Mouse (Mus musculus) 3134 (cell line): ENCODE data around the gene Wnt3a.

Experiments used
- DNase-seq: peaks from one replicate; pipeline ENCODE4 v3.0.0-alpha.2; 2011; ENCODE audit warnings: low spot score; ENCODE audit not compliant: insufficient read length; ENCODE audit errors: extremely low read depth

Wnt3a gene

DNA sequence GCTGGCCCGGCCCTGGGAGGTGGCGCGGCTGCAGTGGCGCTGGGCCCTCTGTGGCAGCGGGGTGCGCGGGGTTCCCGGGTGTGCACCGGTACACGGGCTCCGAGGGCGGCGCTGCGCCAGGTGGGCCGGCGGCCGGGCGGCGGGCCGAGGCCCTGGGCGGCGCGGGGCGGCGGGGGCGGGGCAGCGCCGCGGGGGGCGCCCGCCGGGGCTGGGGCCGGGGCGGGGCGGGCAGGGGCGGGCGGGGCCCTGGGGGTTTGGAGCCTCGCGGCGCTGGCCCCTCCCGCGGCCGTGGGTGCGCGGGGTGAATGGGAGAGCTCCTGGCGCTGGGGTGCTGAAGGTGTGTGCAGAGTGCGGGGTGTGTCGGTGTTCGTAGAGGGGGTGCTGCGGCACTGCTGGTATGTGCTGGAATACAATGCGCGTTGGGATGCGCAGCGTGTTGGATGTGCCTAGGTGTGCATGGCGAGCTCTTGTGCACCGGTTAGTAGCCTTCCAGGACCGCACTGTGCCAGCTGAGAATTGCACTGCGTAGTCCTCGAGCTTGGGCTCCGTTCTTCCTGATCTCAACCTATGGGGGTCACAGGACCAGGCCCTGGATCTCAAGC lies at the start of gene Wnt3a:
TSS of gene Wnt3a (minus strand) at position 51 of the 602 bp plus-strand sequence.
- DNase-seq: no peak

DNA sequence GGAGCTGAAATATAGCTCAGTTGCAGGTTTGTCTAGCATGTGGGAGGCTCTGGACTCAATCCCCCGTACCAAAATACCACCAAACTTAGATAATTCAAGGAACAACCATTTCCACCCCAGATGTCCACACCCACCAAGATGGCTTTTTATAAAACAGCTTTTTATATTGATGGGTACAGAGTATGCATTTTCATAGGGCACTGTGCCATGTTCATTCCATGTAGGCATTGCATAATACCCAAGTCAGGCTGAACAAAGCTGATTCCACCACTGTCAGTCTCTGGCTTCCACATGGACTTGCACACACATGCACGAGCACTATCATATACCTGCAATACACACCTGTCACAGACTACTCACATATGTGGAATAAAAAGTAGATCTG lies 48.2 kb upstream of the Wnt3a start:
- no peak for DNase-seq

DNA sequence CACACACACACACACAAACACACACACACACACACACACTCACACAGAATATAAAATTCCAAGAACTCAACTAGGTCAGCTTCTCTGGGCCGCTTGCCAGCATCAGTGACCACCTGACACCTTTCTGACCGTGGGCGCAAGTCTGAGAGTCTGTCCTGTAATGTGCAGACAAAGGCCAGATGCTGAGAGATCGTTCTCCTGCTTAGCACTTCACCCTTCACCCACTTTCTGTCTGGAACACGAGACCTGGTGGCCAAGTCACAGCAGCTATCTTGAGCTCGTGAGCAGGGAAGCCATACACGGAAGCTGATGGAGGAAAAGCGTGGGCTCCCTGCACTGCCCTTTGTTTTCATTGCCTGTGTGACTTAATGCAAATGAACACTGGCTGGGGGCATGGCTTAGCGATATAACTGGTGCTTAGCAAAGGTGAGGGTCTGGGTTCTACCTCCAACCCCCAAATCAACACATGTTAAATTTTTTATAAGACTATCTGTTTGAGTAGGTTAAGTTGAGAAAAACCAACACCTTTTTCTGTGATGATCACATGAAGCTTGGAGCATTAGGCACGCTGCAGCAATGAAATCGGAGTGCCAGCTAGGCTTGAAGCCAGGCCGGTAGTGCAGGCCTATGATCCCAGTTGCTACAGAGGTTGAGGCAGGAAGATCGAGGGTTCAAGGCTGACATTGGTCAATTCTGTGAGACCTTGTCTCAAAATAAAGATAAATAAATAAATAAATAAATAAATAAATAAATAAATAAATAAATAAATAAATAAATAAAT lies 47.6 kb upstream of the Wnt3a start:
- DNase-seq: no peak

DNA sequence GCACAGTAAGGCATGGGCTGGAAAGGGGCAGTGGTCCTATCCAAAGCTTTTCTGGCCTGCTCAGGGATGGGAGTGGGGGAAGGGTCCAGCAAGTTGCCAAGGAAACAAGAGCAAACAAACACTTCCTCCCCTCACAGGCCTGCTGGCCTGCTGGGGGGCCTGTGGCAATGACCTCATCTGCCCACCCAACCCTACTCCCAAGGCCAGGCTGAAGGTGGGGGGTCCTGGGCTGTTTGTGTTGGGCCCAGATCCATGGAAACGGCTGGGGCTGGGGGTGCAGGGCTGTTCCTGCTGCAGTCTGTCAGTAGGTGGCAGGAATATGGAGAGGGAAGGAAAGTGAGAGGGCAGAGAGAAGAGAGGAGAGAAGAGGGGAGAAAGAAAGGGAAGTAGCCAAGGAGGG lies 45.8 kb upstream of the Wnt3a start:
- DNase-seq: no peak

DNA sequence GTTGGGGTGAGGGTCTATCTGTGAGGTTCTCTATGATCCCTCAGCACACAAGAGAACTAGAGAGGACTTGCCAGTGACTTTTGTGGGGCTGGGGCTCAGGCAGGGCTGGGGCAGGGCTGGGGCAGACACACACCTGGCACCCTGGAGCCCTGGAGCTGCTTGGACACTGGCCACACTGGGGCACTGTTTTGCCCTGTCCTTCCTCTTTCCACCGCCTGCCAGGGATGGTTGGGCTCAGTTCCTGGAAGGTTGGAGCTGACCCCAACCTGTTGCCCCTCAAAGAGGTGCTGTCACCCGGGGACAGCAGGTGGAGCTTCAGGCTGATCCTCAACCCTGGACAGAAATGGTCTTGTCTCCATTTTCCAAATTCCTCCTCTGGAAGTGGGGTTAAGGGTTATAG lies 45.4 kb upstream of the Wnt3a start:
- DNase-seq: no peak

DNA sequence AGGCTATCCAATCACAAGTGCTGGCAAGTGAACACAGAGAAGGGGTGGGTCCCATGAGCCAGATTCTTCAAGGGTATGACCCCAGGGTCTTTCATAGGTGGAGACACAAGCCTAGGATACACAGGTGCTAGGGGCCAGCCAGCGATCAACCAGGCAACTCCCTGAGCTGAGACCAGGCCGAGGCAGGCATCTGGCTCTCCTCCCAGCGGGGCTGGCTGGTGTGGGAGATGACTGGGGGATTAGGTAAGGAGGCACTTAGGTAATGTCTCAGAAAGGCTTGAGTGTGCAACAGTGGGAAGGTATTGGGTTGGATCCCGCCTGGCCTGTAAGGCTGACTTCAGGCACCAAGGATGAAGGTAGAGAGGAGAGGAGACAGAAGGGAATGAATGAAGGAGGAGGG lies 44.6 kb upstream of the Wnt3a start:
- no peak for DNase-seq

DNA sequence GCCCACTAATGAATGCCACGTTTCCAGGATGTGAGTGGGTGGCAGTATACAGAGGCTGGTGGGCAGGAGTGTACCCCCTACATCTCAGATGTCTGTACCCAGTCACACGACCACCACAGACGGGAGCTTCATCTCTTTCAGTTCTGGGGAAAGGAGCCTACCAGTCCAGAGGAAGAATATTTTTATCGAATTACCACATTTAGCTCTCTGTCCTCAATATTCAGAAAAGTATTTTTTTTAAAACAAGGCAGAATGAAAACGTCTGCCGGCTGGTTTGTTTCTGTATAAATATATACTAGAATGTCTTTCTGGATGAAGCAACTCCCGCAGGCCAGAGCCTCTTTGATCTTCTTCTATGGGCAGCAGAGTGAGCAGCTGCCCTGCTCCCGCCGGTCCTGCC lies 42.4 kb upstream of the Wnt3a start:
- DNase-seq: no peak

DNA sequence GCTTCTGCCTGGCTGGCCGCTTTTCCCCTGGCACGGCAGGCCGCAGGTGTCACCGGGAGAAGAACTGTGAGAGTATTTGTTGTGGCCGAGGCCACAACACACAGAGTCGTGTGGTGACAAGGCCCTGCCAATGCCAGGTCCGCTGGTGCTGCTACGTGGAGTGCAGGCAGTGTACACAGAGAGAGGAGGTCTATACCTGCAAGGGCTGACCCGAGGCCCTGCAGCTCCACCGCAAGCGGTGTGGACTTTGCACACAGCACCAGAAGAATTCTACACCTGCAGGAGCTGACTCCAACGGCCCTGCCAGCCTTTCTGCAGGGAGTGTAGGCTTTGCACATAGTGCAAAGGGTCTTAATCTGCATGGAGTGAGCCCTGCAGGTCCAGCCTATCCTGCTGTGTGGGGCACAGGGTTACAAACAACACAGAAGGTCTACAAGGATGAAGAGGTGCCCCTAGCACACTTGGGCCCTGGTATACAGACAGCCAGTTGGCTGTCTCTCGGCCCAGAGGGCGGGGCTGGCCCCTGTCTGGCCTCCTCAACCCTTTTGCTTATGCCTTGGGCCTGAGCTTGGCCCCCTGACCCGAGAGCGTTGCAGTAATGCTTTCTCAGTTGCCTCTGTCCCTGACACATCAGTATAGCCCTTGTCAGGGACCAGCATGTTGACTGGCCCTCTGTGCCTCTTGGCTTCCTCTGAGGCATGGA lies 40.8 kb upstream of the Wnt3a start:
- no peak for DNase-seq

DNA sequence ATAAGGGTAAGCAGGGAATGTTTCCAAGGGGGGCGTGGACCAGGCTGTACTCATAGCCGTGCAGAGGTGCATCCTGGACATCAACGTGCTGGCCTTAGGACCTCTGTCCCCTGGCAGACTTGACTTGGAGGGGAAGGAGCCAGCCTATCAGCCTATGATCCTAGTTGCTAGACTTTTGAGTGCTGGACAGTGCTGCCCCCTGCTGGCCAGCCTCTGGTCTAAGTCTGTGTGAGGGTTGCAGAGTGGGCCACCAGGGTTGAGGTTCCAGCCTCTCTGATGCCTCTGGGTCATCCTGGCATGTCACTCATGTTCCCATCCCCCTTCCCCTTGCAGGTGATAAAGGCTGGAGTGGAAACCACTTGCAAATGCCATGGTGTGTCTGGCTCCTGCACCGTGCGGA lies 40.0 kb upstream of the Wnt3a start:
- DNase-seq: peak; percentile 52

DNA sequence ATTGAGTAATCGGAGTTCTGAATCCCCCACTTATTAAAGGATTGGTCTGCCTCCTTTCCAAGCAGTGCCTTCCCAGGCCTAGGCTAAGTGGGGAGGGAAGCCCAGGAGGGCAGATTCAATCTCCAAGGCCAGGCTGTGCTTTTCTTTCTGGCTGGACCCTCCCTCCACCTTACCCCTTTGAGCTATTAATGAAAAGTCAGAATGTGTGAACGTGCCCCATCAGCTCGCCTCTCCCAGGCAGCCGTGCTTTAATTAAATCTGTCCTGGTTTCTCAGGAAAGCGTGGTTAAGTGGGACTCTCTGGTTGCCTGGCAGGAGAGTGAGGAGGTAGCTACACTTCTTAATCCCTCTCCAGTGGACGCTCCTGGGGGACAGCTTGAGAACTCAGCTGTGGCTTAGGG lies 39.1 kb upstream of the Wnt3a start:
- DNase-seq: no peak

DNA sequence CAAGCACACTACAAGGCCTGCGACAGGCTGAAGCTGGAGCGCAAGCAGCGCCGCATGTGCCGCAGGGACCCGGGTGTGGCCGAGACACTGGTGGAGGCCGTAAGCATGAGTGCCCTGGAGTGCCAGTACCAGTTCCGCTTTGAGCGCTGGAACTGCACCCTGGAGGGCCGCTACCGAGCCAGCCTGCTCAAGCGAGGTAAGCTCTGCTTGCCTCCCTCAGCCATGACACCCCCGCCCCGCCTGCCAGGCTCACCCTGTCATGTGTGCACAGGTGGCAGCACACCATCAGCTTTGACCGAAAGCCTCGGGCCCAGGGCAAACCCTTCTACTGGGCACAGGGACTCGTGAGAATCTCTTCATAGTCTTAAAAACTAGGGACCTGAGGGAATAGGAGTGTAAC lies 37.1 kb upstream of the Wnt3a start:
- no peak for DNase-seq

DNA sequence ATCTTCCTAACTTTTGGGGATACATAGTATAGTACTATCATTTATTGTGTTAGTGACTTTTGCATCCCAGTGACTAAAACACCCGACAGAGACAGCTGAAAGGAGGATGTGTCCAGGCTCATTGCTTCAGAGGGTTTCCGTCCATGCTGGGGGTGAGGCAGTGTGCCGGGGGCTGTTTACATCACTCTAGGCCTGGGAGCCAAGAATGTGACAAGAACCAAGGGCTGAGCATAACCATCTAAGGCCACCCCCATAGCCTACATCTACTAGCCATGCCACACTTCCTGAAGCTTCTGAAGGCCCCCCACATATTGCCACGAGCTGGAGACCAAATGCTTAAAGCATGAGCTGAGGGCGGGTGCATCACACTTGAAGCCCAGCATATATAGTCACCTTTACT lies 34.2 kb upstream of the Wnt3a start:
- no peak for DNase-seq

DNA sequence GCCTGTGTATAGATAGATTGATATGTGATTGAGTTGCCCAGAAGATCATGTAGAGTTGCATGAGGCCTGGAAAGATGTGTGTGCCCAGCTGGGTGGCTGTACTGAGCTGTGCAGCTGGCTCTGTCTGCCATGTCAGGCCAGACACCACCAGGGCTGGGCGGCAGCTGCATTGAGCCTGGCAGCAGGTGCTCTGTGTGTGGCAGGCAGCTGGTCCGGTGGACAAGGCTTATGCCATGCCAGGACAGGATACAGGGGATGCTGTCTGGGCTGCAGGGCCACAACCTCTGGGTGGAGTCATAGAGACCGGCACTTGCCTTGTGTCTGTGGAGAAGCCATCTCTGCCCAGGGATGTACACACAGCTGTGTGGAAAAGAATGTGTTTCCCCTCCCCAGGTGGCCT lies 32.4 kb upstream of the Wnt3a start:
- no peak for DNase-seq

DNA sequence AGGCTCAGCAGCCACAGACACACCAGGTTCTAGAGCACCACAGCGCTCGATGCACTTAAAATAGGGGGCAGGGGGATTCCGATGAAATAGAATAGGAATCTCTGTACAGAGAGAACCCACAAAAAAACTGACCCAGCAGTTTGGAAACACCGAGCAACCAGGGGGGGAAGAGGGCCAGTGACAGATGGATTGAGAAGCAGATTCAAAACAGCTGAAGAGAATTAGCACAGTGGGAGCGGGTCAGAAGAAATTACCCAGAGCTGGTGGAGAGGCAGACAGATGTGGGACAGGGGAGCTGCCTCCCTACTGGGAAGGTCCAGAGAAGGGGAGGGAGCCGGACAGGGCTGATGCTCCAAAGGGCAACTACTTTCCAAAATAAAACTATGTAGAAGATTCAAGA lies 26.0 kb upstream of the Wnt3a start:
- DNase-seq: no peak

DNA sequence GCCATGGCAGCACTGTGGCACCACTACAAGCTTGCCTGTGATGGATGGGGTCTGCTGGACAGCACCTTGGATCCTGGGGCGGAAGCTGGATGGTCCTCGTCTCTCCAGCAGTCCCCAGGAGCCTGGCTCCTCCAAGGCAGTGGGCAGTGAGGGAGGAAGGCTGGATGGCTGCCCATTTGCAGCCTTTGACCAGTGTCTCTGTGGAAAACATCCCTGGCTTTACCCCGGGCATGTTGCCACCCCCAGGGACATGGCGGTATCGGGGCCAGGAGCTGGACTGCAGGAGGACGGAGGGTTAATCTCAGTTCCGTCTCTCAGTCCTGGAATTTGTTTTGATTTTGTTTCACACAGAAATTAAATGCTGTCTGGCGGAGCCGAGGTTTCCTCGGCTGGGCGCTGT lies 23.4 kb upstream of the Wnt3a start:
- peak; percentile 71 for DNase-seq

DNA sequence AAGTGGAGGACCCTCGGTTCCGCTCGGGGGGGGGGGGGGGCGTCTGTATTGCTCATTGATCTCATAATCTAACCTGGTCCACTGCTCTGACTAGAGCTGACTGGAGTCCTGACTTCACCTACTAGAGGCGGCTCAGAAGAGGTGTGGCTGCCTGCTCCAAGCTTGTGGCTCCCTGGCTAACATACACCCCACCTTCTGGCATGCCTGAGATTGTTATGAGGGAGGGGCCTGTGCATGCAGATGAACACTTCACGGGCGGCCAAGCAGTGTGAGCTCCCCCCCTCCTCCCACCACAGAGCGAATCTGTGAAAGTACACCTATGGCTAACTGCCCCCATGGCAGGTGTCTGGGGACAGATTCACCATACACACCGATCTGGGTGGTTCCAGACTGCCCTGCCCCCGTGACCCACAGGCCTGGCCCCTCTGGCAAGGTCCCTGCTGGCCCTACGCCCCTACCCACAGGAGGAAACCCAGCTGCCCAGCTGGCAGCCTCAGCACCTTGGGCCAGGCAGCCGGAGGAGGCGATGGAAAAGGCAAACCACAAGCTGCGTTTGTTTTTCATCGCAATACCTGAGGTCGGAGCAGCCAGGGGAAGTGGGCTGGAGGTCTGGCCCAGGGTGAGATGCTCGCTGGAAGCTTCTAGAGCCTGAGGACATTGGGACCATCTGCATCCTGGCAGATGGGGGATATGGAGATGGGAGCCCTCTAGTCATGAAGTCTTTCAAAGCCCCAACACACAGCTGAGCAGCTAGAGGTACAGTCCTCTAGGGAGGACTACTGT lies 22.7 kb upstream of the Wnt3a start:
- peak; percentile 85 for DNase-seq

DNA sequence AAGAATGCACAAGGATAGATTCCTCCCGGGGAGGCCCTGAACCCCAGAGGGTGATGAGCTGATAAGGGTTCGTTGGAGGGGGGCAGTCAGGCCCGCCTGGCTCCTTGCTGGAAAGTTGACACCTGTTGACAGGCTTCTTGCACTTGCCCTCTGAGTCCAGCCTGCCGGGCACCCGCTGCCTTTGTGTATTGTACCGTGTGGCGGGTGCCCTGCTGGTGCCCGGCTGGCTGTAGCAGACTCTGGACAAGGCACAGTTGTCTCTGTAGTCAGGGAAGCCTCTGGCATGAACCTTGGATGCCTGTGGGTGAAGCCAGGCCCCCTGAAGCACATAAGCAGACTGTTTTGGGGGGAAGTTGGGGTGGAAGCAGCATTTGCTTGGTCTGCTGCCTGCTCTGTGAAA lies 21.9 kb upstream of the Wnt3a start:
- DNase-seq: no peak

DNA sequence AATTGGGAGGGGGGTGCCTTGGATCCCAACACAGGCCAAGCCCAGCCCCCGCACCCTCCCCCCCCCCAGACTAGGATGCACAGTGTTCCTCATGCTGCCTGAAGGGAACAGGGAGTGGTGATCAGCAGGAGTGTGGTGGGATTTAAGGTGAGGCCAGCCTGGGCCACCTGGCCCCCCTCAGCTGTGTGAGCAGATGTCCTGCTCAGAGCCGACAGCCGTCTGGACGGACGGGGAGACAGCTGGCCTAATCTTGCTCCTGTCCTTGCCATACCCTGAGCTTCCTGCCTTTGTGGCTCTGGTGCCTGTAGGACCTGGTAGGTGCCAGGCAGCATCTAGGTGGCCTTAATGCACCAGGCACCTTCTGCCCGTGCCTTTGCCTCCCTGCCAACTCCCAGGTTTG lies 21.5 kb upstream of the Wnt3a start:
- DNase-seq: no peak

DNA sequence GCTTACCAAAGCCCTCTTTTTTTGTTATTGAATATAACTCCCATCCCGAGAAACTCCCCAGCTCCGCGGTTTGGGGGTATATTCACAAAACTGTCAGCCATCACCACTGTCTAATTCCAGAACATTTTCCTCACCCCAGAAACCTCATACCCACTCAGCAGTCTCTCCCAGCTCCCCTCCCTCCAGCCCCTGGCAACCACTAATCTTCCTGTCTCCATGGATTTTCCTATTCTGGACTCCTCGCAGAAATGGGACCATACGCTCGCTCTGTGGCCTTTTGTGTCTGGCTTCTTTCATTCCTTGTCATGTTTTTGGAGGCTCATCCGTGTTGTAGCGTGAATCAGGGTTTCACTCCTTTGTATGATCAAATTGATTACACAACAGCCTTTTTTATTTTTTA lies 19.4 kb upstream of the Wnt3a start:
- no peak for DNase-seq

DNA sequence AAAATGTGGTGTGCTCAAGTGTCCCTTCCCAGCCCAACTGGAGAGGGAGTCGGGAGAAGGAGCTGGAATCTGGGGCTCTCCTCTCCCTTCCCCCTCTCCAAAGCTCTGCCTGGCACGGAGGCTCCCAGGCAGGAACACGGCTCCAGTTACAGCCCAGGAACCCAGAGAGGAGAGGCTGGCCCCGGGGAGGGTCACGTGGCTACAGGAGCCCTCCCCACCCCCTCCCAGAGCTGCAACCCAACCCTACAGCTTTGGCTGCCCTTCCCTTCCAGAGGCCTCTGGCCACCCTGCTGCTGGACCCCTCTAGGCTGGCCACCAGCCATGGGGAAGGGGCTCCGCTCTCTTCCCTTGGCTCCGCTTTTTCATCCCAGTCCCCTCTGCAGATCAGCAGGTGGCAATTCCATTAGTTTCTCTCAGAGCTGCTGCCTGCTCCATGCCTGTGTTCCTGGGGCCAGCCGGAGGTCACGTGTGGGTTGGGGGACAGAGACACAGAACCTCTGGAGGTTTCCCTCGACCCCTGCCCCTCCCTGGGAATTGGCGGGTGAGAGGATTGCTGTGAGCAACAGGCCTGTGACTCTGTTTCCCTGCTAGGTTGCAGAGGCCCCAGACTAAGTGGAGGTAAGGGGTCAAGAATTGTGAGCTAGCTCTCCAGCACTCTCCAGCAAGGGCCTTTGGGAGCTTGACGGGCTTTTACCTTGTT lies 18.7 kb upstream of the Wnt3a start:
- peak; percentile 66 for DNase-seq

DNA sequence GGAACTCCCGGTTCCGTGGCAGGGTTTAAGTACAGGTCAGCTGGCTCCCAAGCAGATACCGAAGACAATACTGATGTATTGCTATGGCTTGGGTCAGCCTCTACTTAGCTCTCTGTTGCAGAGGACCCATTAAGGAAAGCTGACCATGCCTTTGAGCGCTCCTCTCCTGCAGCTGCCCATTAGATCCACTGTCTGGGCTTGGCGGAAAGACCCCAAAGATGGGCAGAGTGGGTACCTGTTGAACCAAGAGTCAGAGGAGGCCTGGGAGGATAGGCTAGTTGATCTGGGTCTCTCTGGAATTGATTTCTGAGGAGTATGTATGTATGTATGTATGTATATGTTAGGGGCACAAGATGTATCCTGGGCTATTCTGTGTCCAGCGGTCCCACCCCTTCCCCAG lies 18.1 kb upstream of the Wnt3a start:
- no peak for DNase-seq
